Mouse (Mus musculus): ENCODE results near the gene Prdm12.
A peak's percentile ranks its signal among the peaks of the same experiment; 100 is the strongest.

The Prdm12 gene

DNA sequence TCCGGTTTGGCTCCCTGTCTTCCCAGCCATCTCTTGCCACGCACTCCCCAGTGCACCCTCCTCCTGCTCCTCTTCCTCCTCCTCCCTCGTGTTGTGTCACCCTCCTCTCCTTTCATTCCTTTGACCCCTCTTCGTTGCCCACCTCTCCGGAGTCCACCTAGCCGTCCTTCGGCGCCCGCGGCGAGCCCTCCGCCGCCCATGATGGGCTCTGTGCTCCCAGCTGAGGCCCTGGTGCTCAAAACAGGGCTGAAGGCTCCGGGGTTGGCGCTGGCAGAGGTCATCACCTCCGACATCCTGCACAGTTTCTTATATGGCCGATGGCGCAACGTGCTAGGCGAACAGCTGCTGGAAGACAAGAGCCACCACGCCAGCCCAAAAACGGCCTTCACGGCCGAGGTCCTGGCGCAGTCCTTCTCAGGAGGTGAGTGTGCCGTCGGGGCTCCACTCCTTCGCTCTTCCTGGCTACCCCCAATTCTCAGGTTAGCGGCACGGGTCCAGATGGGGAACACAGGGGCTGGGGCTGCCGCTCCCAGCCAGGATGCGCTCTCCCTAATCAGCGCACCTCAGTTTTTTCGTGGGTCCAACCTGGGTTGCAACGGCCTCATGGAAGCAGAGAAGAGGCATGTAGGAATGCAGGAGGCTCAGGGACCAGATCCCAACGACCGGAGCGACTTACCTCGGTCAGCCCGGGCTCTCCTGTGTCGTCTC lies at the start of gene Prdm12:
TSS of gene Prdm12 (plus strand) at position 137 of the 708 bp plus-strand sequence.
- DNase-seq: no peak

DNA sequence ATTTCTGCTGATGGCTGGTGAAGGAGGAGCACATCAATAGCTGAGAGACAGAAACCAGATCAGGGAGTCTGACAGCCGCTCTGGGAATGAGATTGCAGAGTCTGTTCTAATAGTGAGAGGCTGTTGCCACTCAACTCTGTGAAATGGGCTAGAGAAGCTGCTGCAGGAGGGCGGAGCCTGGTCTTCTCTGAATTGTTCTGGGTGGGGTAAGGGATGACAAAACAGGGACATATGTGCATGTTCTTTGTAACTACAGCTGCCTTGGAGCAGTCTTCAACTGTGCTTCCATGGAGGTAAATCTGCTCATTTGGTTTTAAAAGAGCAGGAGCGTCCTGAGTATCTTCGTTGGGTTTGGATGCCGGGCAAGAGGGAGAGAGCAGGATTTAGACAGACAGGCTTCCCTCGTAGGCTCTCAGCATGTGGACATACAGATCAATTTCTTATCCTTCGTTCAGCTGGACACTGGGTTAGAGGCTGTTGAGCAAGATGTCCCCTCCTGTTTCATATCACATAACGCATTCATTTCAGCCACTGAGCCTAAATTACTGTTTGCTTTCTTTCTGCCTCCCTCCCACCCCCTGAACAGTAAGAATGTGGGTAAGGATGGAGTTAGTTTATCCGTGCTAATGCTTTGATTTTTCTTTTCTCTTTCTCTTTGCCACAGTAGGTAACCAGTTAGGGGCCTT lies 47.9 kb upstream of the Prdm12 start:
- no peak for DNase-seq

DNA sequence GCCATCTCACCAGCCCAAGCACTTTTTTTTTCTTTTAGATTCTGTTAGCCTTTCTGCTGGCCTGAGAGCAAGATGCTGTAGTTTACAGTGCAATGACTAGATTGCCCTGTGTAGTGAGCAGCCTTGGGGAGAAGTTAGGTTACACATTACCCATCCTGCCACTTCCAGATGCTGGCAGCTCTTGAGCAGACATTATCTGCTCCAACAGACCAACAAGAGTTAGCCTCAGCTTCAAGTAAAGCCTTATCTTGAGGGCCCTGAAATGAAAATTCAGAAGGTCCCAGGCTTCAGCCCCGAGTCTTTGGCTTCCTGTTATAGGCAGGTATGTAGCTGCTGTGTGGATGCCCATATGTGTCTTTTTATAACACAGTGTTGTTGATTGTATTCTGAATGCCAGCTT lies 32.3 kb upstream of the Prdm12 start:
- DNase-seq: no peak

DNA sequence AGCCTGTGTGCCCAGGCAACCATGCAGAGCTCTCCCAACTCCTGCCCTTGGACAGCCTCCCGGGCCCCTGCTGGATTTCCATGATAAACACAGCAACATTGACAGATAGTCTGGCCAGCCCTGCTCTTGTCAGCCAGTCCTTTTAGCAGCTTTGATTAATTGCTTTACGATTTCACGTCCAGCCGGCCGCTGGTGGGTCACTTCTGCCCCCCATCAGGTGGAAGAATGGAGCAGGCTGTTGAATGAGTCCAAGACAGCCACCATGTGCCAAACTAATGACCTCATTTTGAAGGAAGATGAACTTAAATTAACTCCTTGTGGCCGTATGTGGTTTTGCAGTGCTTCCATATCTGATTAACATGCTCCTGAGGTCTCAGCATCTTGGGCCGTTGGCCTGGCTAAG lies 30.0 kb upstream of the Prdm12 start:
- no peak for DNase-seq

DNA sequence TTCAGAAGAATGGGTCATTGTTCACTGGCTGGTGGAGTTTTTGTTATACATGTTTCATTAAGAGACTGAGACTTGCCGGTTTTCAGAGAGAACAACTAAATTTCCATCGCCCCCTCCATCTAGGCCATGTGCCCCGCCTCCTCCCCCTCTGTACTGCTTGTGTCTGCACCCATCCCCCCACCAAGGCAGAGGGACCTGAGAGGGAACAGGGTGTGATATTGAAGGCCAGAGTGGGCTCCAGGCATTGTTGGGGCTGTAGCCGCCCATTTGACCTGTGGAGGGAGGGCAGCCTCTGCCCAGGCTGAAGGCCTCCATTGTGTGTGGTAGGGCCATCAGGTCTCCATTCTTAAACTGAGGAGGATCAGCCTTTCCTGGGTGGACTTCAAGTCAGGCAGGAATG lies 28.9 kb upstream of the Prdm12 start:
- no peak for DNase-seq

DNA sequence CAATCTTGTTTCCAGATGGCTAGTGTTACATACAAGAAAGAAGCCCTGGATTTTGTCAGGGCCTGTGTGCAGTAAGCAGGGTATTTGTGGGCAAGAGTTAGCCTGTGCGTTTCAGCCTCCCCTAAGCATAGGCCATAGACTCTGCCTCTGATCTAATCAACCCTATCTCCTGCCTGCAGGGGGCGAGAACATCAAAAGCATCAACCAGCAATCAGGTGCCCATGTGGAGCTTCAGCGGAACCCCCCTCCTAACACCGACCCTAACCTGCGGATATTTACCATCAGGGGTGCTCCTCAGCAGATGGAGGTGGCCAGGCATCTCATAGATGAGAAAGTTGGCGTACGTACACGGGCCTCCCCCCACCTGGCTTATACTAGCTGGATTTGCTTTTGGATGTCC lies 28.4 kb upstream of the Prdm12 start:
- DNase-seq: no peak

DNA sequence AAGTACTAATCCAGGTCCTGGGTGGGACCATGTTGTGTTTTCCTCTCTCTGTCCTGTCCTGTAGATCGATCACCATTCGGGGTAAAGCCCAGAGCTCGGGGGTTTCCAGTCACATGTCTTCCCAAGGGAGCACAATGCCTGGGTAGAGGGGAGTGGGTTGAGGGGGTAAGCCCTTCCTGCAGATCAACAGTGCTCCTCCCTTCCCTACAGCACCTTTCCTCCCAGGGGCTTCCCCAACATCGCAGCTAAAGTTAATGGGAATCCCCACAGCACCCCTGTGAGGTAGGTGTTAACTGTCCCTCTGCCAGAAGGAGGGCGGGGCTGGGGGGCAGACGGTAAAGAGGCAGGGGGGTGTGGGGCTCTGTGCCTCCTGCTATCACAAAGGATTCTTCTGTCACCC lies 27.2 kb upstream of the Prdm12 start:
- no peak for DNase-seq

DNA sequence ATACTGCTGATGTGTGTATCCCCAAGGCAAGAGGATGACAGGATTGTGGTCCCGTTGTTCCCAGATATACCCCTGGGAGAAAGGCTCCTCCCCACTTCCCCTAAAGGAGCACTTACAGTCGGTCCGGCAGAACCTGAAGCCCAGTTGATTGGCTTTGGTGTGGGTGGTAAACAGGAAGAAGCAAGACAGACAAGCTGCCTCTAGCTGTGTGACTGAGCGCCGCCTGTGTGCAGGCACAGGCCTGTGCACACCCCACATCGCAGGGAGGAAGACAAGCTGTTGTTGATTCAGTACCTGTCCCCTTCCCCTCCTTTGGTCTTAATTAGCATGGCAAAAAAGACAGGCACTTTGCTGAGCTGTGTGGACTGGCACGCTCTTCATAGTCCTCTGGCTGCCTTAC lies 26.1 kb upstream of the Prdm12 start:
- DNase-seq: no peak

DNA sequence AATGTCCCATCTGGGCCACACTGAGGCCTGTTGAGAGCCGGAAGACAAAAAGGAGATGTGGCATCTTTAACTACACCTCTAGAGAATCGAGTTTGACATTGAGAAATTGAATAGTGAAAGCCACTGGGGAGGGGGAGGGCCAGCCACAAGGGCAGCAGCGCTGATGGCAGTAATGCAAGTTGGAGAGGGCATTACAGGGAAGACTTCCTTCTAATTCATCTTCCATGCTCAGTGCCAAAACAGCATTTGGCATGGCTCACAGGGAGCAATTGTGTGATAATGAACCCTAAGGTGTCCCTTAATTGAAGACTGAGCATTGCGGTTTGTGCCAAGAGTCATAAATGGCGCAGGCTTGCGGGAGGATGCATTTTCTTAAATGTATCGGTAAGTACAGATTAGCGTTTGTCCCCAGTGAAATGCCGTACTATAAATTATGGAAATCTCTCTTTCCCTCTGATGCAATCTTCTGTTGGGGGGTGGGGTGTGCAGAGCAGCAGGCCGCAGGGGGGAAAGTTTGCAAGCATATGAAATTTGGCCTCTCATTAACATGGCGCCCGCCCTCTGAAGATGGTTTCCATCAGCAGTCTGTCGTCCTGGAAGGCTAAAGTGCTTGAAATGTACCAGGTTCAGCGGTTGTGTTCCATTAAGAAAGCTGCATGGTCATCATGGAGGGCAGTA lies 21.2 kb upstream of the Prdm12 start:
- no peak for DNase-seq

DNA sequence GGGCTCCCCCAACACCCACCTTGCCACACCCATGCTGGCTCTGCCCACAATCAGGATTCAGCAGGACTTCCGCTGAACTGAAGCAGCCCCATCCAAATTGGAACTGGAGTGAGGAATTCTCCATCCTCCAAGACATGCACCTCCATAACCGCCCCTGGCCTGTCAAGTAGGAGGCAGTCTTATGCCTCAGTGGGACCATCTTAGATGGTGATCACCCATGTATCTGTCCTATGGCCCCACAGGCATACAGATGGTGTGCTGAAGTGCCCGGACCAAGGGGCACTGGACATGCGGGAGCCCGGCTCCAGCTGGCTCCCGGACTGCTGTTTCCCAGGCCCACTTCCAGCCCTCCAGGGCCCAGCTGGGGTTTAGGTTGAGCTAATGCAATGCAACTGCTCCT lies 20.6 kb upstream of the Prdm12 start:
- no peak for DNase-seq

DNA sequence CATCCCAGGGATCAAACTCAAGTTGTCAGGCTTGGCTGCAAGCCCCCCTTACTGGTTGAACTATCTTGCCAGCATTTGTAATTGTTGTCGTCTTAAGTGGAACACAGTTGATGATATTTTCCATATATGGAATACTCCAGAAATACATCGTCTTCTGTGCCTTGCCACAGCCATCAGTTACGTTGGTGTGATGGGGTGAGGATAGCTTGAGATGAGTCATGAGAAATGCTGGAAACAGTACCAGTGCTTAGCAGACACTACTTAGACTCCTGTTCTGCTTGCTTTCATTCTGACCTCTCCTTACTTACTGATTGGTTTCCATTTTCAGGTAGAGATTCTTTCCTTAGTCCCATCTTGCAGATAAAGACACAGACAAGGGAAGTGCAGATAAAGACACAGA lies 6.3 kb upstream of the Prdm12 start:
- DNase-seq: no peak

DNA sequence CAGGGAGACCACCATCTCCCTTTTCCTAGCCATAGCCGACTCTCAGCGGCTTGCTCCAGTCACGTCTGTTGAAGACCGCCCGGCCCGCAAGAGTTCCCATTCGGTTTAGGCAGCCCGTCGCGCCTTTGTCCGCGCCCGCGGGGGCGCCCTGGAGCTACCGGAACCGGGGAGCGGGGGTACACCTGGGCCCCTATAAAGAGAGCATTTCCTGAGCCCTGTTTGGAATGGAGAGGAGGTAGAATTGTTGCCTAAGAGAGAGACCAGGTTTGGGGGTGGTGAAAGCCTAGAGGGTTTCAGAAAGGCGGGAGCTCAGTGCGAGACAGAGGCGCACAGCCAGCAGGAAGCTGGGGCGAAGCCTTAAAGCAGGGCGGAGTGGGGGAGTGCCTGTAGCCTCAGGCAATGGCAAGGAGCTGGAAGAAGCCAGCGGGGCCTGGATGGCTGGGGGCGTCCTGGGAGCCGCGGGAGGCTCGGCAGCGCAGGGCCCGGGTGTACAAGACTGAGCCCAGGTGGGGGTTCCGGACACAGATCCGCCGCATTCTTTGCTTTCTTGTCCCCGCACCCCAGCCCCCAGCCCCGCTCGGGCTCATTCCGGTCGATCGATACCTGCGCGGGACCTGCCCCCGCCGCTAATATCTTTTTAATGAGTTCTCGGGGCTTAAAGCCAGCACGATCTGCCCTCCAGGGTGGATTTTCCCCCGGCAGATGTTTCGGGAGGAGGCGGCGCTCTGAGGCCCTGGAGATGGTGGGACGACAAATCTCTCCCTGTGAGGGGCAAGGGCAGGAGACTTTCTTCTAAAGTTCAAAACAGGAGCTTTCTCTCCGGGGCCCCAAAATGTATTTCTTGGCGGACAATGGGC lies 4.3 kb upstream of the Prdm12 start:
- DNase-seq: no peak

DNA sequence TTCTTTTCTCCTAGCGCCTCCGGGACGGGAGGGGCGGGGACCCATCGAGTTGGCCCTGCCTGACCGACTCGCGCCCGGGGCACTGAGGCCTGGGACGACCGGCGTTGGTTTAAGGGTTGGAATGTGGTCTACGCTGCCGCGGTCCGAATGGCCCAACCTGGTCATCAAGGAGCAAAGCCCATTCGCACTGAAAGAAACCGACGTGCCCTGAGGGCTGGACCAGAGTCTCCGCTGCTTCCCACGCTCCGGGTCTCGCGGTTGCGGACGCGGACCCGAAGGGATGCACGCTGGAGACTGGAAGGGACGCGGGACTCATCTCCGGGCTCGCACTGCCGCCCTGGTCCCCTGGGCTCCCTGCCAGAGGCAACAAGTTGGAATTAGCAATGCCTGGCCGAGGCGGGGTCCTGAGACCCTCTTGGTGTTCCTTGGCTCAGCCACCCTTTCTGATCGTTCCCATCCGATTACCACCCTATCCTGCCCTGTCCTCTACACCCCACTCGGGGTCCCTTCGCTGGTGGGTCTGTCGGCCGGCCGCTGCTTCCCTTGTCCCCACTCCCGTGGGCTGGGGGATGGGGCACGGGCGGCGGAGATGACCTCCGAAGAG lies 3.6 kb upstream of the Prdm12 start:
- no peak for DNase-seq

DNA sequence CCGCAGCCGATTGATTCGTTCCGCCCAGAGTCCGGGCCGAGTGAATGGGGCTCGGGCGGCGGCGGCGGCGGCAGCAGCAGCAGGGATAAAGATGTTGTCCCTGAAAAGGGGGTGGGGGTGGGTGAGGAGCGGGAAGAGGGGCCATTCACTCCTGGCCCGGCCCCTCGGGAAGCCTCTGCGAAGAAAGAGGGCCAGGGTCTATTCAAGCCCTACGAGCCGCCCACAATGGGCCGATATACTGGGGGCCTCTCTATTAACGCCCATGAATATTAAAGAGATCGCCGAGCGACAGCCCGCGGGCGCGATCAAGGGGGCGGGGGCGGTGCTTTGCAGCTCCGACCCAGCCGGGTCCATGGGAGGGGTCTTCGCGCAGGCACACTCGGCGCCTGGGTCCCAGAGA lies 3.1 kb upstream of the Prdm12 start:
- DNase-seq: no peak

DNA sequence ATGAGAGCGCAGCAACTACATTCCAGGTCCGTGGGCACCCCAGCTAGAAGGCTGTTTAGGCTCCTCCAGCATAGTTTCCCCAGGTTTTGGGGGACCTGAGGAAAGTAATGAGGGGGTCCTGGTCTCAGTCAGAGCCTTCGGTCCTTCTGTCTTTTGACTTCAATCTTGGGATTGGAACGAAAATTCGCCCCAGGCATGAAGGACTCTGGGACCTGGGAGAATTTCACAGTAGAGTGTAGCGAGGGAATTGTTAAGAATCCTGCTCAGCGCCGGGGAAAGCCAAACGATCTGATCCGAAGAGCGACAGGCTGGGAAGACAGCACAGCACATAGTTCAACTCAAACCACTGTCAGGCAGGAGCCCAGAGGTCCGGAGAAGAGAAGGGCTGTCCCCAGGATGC lies 2.5 kb upstream of the Prdm12 start:
- no peak for DNase-seq

DNA sequence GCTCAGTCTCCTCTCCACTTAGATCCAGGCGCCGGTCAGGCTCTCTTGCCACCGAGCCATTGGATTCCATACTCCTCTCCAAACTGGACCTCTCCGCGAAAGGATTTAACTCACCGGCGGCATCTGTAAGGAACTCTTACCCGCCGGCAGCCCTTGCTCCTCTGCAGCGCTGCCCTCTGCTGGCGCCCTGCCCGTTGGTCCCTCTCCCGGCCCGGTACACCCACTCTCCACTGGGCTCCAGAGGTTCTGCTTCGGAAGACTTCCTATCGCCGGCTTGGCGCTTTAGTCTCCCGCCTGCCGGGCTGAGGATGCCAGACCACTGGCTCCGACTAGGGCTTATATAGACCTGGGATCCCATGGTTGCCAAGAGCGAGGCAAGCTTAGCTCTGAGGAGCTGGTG lies 2.0 kb upstream of the Prdm12 start:
- DNase-seq: peak; percentile 24

DNA sequence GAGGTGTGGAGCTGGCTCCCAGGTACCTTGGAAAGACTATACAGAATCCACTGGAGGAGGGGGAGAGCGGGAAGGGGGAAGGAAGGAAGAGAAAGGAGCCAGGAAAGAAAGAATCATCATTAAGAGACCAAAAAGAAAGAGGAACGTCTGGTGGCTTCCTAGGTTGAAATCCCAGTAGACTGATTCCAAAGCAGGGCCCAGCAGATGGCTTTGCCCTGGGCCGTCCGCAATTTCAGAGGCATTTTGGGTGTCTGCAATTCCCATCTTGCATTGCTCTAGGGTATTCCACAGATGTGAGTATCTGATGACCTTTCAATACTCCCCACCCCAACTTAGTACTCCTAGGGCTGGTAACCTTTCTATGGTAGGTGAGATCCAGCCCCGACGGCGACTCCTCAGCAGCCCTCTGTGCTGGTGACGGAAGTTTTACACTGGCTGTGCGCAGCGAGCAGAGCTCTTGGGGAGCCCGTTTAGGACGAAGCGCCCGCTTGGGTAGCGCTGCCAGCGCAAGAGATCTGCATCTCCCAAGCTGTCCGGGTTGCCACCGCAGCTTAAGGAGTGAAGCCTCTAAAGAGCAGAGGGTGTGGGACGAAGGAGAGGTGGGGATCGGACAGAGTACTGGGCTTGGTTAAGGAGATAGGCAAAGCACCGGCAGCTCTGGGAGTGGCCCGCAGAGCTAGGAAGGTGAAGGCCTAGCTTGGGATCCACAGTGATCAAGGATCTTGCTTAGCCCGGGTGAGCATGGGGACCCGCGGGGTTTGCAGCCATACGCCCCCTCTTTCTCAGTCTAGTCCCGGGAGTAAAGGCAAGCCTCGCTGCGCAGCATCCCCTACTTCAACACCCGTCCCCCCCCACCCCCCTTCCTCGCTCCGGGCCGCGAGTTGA lies 1.0 kb upstream of the Prdm12 start:
- DNase-seq: no peak

DNA sequence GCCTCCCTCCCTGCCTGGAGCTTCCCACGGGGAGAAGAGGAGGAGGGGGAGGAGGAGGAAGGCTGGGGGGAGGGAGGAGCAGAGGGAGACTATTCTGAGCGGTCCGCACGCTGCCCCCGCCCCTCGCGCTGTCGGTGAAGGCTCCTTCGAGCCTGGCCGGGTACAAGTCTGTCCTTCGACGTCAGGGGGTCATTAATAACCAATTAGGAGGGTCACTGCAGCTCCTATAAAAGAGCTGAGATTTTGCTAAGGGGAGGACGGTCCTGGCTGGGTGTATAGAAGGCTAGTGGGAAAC lies 424 bp upstream of the Prdm12 start:
- no peak for DNase-seq

DNA sequence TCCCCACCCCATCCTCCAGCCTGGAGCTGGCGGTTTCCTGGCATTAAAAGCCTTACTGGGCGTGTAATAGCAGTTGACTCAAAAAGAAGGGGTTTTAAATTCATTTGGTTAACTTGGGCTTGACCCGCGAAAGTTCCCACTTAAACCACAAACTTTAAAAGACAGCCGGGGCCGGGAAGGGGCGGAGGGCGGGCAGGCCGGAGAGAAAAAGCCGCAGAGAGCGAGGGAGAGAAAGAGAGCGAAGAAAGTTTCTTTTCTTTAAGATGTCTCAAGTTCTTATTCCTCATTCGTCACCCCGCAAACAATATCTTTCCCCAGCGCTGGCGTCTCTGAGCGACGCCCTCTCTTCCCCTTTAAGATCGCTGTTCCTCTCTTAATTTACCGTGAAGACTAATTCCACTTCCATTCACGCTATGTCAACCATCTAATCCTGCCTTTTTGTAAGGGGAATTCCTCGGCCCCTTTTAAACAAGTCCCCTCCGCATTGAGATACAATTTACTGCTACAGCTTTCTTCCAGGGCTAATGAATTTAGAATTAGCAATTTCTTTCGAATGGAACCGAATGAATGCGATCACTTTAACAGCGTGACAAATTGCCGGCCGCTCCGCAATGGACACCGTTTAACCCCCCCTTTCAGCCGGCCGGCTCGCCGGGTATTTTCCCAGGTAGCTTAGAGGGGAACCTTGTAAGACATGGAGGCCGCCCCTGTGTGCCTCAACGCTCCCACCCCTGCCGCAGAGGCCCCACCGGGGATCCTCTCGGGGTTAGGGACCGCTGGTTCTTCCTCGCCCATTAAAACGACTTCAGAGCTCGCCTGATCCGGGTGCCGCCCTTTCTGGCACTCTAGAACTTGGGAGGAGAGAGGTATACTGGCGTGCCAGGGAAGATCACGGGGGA lies 1.0 kb downstream of the Prdm12 start:
- DNase-seq: no peak

DNA sequence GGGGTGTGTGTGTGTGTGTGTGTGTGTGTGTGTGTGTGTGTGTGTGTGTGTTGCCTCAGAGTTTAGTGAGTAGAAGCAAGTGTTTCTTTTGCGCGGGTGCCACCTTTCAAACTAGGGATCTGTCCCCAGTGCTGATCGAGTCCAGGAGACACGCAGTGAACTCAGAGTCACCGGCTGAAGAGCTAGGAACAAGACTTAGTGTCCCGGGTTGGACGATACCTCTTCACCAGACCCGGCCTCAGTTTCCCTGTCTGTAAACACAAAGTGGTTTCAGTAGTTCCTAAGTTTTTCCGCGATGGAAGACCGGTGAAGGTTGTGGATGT lies 1.6 kb downstream of the Prdm12 start:
- DNase-seq: no peak

DNA sequence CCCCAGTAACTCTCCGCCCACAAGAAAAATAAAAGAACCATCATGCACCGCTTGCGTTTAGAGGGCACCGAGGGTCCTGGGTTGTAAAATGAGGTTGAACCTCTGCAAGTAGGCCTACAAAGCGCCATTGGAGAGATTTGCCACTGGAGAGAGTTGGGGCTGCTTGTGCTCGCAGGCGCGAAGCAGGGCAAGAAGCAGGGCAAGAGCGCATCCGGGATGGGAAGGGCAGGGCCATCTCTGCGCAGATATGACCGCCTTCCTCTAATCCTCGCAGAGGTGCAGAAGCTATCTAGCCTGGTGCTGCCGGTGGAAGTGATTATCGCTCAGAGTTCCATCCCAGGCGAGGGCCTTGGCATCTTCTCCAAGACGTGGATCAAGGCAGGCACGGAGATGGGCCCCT lies 2.1 kb downstream of the Prdm12 start:
- no peak for DNase-seq

All from kidney, adult 11 months (tissue).